In genomic region chr7:116032596-116033307, GRCm38 (mm10) we compare ENCODE assay signal across 7 mouse cellular contexts. TPM values are rescaled to one million over a fixed set of nuclear protein-coding genes. Genes with fewer than 3 reads are reported as not detected.
DNase-seq lines count a peak whose midpoint lies in the region; ATAC-seq lines count a peak whose summit lies in the region.

No protein-coding gene starts in this region.

- peak; percentile 19 for ATAC-seq in forebrain, embryonic 16.5 days
- peak; percentile 55 for ATAC-seq in hindbrain, embryonic 11.5 days (ENCODE audit: low FRiP score)
- peak; percentile 60 for ATAC-seq in megakaryocyte, adult 5-6 weeks (ENCODE audit: poor library complexity, severe bottlenecking)

- peak overlapping the region; percentile 94 for H3K4me2 ChIP-seq in forebrain, embryonic 16.5 days (ENCODE audit: low read length)
- peak overlapping the region; percentile 98 for H3K4me2 ChIP-seq in hindbrain, embryonic 11.5 days (replicated peaks; ENCODE audit: low read depth, low read length)

- H3K27ac ChIP-seq in forebrain, embryonic 16.5 days (ENCODE audit: low read length), result peak overlapping the region; percentile 78
- peak overlapping the region; percentile 73 for H3K27ac ChIP-seq in hindbrain, embryonic 11.5 days (ENCODE audit: low read depth, low read length)

- H3K9ac ChIP-seq in forebrain, embryonic 16.5 days (replicated peaks; ENCODE audit: low read depth, low read length), result peak overlapping the region; percentile 66
- peak overlapping the region; percentile 79 for H3K9ac ChIP-seq in hindbrain, embryonic 11.5 days (ENCODE audit: low read depth, low read length)

- H3K27me3 ChIP-seq in forebrain, embryonic 16.5 days (replicated peaks; ENCODE audit: control insufficient read depth, insufficient read depth, low read length), result peaks cover 27% of the 10 kb centered on the region
- H3K27me3 ChIP-seq in hindbrain, embryonic 11.5 days (ENCODE audit: control insufficient read depth, insufficient read depth, low read length), result peaks cover 34% of the 10 kb centered on the region

- no peaks in the 10 kb centered on the region for H3K36me3 ChIP-seq in forebrain, embryonic 16.5 days (ENCODE audit: control insufficient read depth, insufficient read depth)
- H3K36me3 ChIP-seq in hindbrain, embryonic 11.5 days (ENCODE audit: control insufficient read depth, insufficient read depth, low read length), result no peaks in the 10 kb centered on the region

- H3K4me1 ChIP-seq in forebrain, embryonic 16.5 days (replicated peaks; ENCODE audit: control insufficient read depth, insufficient read depth, low read length), result peaks cover 48% of the 10 kb centered on the region
- peaks cover 7% of the 10 kb centered on the region for H3K4me1 ChIP-seq in hindbrain, embryonic 11.5 days (replicated peaks; ENCODE audit: control insufficient read depth, insufficient read depth, low read length)

- peak overlapping the region; percentile 51 for H3K4me3 ChIP-seq in forebrain, embryonic 16.5 days (replicated peaks; ENCODE audit: low read length)
- H3K4me3 ChIP-seq in hindbrain, embryonic 11.5 days (ENCODE audit: low read depth, low read length), result peak overlapping the region; percentile 60

- peak; percentile 91 for DNase-seq in Muller cell, postnatal 12 days (ENCODE audit: inconsistent ontology term)
- peak; percentile 74 for DNase-seq in c-Kit-positive CD71-negative TER-119-negative erythroid progenitor cells, embryonic 14.5 days (ENCODE audit: low read depth)
- DNase-seq in hindbrain, embryonic 11.5 days (ENCODE audit: low spot score), result peak; percentile 90
- peak; percentile 58 for DNase-seq in left cerebral cortex, adult 11 months (ENCODE audit: low spot score)
- DNase-seq in right cerebral cortex, postnatal 4 days, result peak; percentile 67

- no peaks in the 10 kb centered on the region for H3K9me3 ChIP-seq in forebrain, embryonic 16.5 days (ENCODE audit: control insufficient read depth, low read length)
- no peaks in the 10 kb centered on the region for H3K9me3 ChIP-seq in hindbrain, embryonic 11.5 days (ENCODE audit: control insufficient read depth, low read length)

- WGBS in forebrain, embryonic 16.5 days, result 1% methylated on average over 11 of the region's 11 CpGs
- under 1% methylated on average over 11 of the region's 11 CpGs for WGBS in hindbrain, embryonic 11.5 days

RNA-seq across cellular contexts. Expression of gene Sox6, which starts 5.8 kb away (rescaled TPM):
- 95.4 and 96.5 TPM in 2 replicates for polyA plus RNA-seq in forebrain, embryonic 16.5 days (2015; fragmentation: Nextera tagmentation; extraction: Ambion mirVana)
- 43.3 and 49.4 TPM in 2 replicates for polyA plus RNA-seq in hindbrain, embryonic 11.5 days (2014; fragmentation: Nextera tagmentation; extraction: Ambion mirVana)
- 0.45 and 3.8 TPM in 2 replicates for total RNA-seq in megakaryocyte, adult 5-6 weeks (2015)
- 0.99 and 1.2 TPM in 2 replicates for total RNA-seq in megakaryocyte, adult 5-6 weeks (2017)

RNA-seq across cellular contexts. Expression of gene 1110004F10Rik, which starts 6.4 kb away (rescaled TPM):
- polyA plus RNA-seq in forebrain, embryonic 16.5 days (2015; fragmentation: Nextera tagmentation; extraction: Ambion mirVana), result 382 and 395 TPM in 2 replicates
- polyA plus RNA-seq in hindbrain, embryonic 11.5 days (2014; fragmentation: Nextera tagmentation; extraction: Ambion mirVana), result 358 and 405 TPM in 2 replicates
- 85.7 and 95.9 TPM in 2 replicates for total RNA-seq in megakaryocyte, adult 5-6 weeks (2015)
- total RNA-seq in megakaryocyte, adult 5-6 weeks (2017), result 154 and 167 TPM in 2 replicates

RNA-seq across cellular contexts. Expression of gene Gm4353, which starts 51.7 kb away (rescaled TPM):
- 1.2 and 1.5 TPM in 2 replicates for polyA plus RNA-seq in forebrain, embryonic 16.5 days (2015; fragmentation: Nextera tagmentation; extraction: Ambion mirVana)
- 0.97 and 1.1 TPM in 2 replicates for polyA plus RNA-seq in hindbrain, embryonic 11.5 days (2014; fragmentation: Nextera tagmentation; extraction: Ambion mirVana)
- 0.22 and 0.23 TPM in 2 replicates for total RNA-seq in megakaryocyte, adult 5-6 weeks (2015)
- total RNA-seq in megakaryocyte, adult 5-6 weeks (2017), result 0.66 and 0.81 TPM in 2 replicates

Comparison
In these comparisons a context has a peak if more than half of its experiments do, and no peak if none do; other contexts are left out.
1. Peak in every context shown above with its lines: DNase-seq, ATAC-seq, H3K4me3 ChIP-seq and H3K27ac ChIP-seq.